Mouse (Mus musculus): ENCODE measurements around the gene Lce3c.

- TF ChIP-seq CTCF (IDR thresholded peaks at IDR 0.05; ENCODE audit: low read depth, low read length) (no peak), GATA1 (IDR thresholded peaks at IDR 0.05; ENCODE audit: borderline replicate concordance, low read length) (no peak), GATA2 (IDR thresholded peaks at IDR 0.05; ENCODE audit: borderline replicate concordance, low read depth, low read length) (no peak), TAL1 (conservative IDR thresholded peaks at IDR 0.05; ENCODE audit: low read depth, low read length) (no peak), POLR2AphosphoS5 (IDR thresholded peaks at IDR 0.05; ENCODE audit: insufficient replicate concordance, low read depth, low read length) (no peak)
Measured at GRCm38 (mm10) chr3:92944186-92944585, at the start of gene Lce3c.
